Mouse (Mus musculus) brain, embryonic 14.5 days (tissue): Measurements from ENCODE around the gene Tff1.

ENCODE experiments used
- CTCF ChIP-seq: fragments of 200-500 bp; IDR thresholded peaks from 2 replicates; pipeline ENCODE4 v1.5.1; 2012; ENCODE audit warnings: inconsistent platforms, mild to moderate bottlenecking, moderate library complexity, borderline replicate concordance; ENCODE audit not compliant: insufficient read depth, insufficient read length; ENCODE audit errors: extremely low read depth
- POLR2A ChIP-seq: fragments of 200-500 bp; IDR thresholded peaks from 2 replicates; pipeline ENCODE4 v1.6.1; 2012; ENCODE audit warnings: mild to moderate bottlenecking, inconsistent platforms, borderline replicate concordance; ENCODE audit not compliant: poor library complexity, insufficient read depth, insufficient read length, severe bottlenecking; ENCODE audit errors: extremely low read depth

GRCm38 (mm10) chr17:31198877-31199276 is 33.8 kb upstream of the Tff1 start, which contains the start of gene Tmprss3:
- TF ChIP-seq CTCF = no peak
- TF ChIP-seq POLR2A = no peak
